Mouse (Mus musculus) megakaryocyte, embryonic 14.5 days (primary cell): ENCODE measurements at regions not wholly inside any gene's neighbourhood (a gene's known extent, or its start where the extent isn't known, plus 50 kb on each side); places are given as distances from the start of the nearest gene placed in this dataset.

ENCODE experiments used
- FLI1 ChIP-seq: IDR thresholded peaks from 2 replicates; pipeline ENCODE4 v1.6.1; 2012; ENCODE audit warnings: low read length, inconsistent platforms, mixed read lengths
- GATA1 ChIP-seq: IDR thresholded peaks from 3 replicates; pipeline ENCODE4 v1.6.1; 2012; ENCODE audit warnings: mixed read lengths, low read length, inconsistent platforms, borderline replicate concordance

DNA sequence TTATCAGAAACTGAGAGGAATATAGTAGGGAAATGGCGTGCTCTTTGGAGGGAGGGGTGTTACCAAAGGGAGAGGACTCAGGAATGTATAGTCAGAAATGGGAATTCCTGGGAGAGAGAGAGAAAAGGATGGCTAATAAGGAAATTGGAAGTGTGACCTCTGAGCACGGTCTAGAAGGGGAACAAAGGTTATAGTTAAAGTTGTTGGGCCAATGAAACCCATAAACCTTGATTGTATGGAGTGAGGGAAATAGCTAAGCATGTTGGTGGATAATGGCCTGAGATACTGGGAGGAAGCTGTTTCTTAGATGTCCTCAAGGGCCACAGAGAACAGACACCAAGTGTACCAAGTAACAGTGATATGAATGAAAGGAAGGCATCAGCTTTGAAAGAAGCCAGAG is 294.8 kb upstream of the Klf6 start:
- TF ChIP-seq FLI1 (no peak), GATA1 (no peak)
